Mouse (Mus musculus) C2C12 (cell line): ENCODE measurements around the gene Otog. TPM values are rescaled to one million over a fixed set of nuclear protein-coding genes. Genes with fewer than 3 reads are reported as not detected.

Experiments used
- H3K27me3 ChIP-seq: one replicate; pipeline ENCODE4 v1.6.1; 2011; ENCODE audit not compliant: control insufficient read depth, insufficient read depth, insufficient read length
- H3K36me3 ChIP-seq: one replicate; pipeline ENCODE4 v1.6.1; 2011; ENCODE audit not compliant: control insufficient read depth, insufficient read depth
- H3K4me3 ChIP-seq: one replicate; pipeline ENCODE4 v1.5.1; 2011; ENCODE audit warnings: mild to moderate bottlenecking, control low read depth; ENCODE audit not compliant: poor library complexity, insufficient read depth, severe bottlenecking
- H3K79me2 ChIP-seq: one replicate; pipeline ENCODE4 v1.6.1; 2011; ENCODE audit not compliant: control insufficient read depth, insufficient read depth
- H3K79me3 ChIP-seq: one replicate; pipeline ENCODE4 v1.6.1; 2011; ENCODE audit warnings: low read depth, control low read depth
- H3ac ChIP-seq: one replicate; pipeline ENCODE3; 2011; ENCODE audit warnings: low read depth; ENCODE audit not compliant: control insufficient read depth, insufficient read length
- CEBPB ChIP-seq: IDR thresholded peaks from one replicate; pipeline ENCODE4 v1.6.1; 2011; ENCODE audit warnings: low read depth, mild to moderate bottlenecking, control low read depth, moderate library complexity
- CTCF ChIP-seq: IDR thresholded peaks from one replicate; pipeline ENCODE4 v1.5.1; 2011; ENCODE audit not compliant: control insufficient read depth, insufficient read depth, insufficient read length
- FOSL1 ChIP-seq: IDR thresholded peaks from one replicate; pipeline ENCODE4 v1.8.0; 2011; ENCODE audit warnings: mild to moderate bottlenecking, low read length; ENCODE audit not compliant: poor library complexity, insufficient read depth, severe bottlenecking
- MAX ChIP-seq: IDR thresholded peaks from one replicate; pipeline ENCODE4 v1.6.1; 2011; ENCODE audit warnings: mild to moderate bottlenecking, control low read depth
- MYOD1 ChIP-seq: IDR thresholded peaks from one replicate; pipeline ENCODE4 v1.6.1; 2011; ENCODE audit warnings: low read depth; ENCODE audit not compliant: control insufficient read depth, insufficient read length
- MYOG ChIP-seq: IDR thresholded peaks from one replicate; pipeline ENCODE4 v1.6.1; 2011; ENCODE audit not compliant: control insufficient read depth, insufficient read length; ENCODE audit errors: extremely low read depth
- USF1 ChIP-seq: IDR thresholded peaks from one replicate; pipeline ENCODE4 v1.6.1; 2011; ENCODE audit warnings: low read depth, mild to moderate bottlenecking, control low read depth, moderate library complexity
- polyA plus RNA-seq: library from polyadenylated mRNA; unstranded; fragments of >200 nt; fragmentation: generic; extraction: Trizol; gene quantifications from one replicate; pipeline ENCODE4 v1.2.1, GENCODE M21; 2012; ENCODE audit warnings: missing spikeins

Otog gene
- polyA plus RNA-seq, 1 experiment: 0.04 TPM

- Histone ChIP-seq H3K4me3 (no peak overlapping the region), H3K27me3 (no peaks in the 10 kb centered on the region), H3K79me3 (no peaks in the 10 kb centered on the region), H3K36me3 (no peaks in the 10 kb centered on the region), H3K79me2 (no peaks in the 10 kb centered on the region), H3ac (no peak overlapping the region)
- no peak for TF ChIP-seq MYOD1
- no peak for TF ChIP-seq CTCF
- no peak for TF ChIP-seq CEBPB
These were observed 42.9 kb downstream of the Otog start for GRCm38 (mm10) chr7:46283681-46284080.

- Histone ChIP-seq H3K4me3 (no peak overlapping the region), H3K27me3 (no peaks in the 10 kb centered on the region), H3K36me3 (no peaks in the 10 kb centered on the region), H3K79me3 (no peaks in the 10 kb centered on the region), H3ac (no peak overlapping the region), H3K79me2 (no peaks in the 10 kb centered on the region)
- TF ChIP-seq USF1 (no peak), MYOG (no peak), MAX (no peak), CTCF (no peak), MYOD1 (no peak), FOSL1 (no peak), CEBPB (no peak)
These were observed 44.5 kb downstream of the Otog start for GRCm38 (mm10) chr7:46285161-46285839.

- Histone ChIP-seq H3K79me3 (no peaks in the 10 kb centered on the region), H3K36me3 (no peaks in the 10 kb centered on the region), H3ac (no peak overlapping the region), H3K4me3 (no peak overlapping the region), H3K27me3 (no peaks in the 10 kb centered on the region), H3K79me2 (no peaks in the 10 kb centered on the region)
- TF ChIP-seq CEBPB: no peak
- no peak for TF ChIP-seq MAX
- TF ChIP-seq MYOG: no peak
- no peak for TF ChIP-seq FOSL1
- no peak for TF ChIP-seq USF1
- no peak for TF ChIP-seq MYOD1
- TF ChIP-seq CTCF: no peak
These were observed 45.6 kb downstream of the Otog start for GRCm38 (mm10) chr7:46286391-46286790.

GRCm38 (mm10) chr7:46287051-46287450 lies 46.3 kb downstream of the Otog start:
- Histone ChIP-seq H3K27me3 (no peaks in the 10 kb centered on the region), H3K79me3 (no peaks in the 10 kb centered on the region), H3K4me3 (no peak overlapping the region), H3K79me2 (no peaks in the 10 kb centered on the region), H3ac (no peak overlapping the region), H3K36me3 (no peaks in the 10 kb centered on the region)
- TF ChIP-seq MYOG (no peak), FOSL1 (no peak), MAX (no peak), USF1 (no peak), CEBPB (no peak), MYOD1 (no peak), CTCF (no peak)

GRCm38 (mm10) chr7:46296330-46296729 lies 55.5 kb downstream of the Otog start:
- H3K4me3 ChIP-seq: no peak overlapping the region
- TF ChIP-seq MYOD1 (no peak), MAX (no peak), FOSL1 (no peak), CTCF (no peak), MYOG (no peak), CEBPB (no peak)

GRCm38 (mm10) chr7:46301031-46301632 lies 60.3 kb downstream of the Otog start:
- Histone ChIP-seq H3ac (no peak overlapping the region), H3K4me3 (no peak overlapping the region), H3K79me2 (no peaks in the 10 kb centered on the region), H3K36me3 (no peaks in the 10 kb centered on the region), H3K27me3 (no peaks in the 10 kb centered on the region), H3K79me3 (no peaks in the 10 kb centered on the region)
- TF ChIP-seq MYOG (no peak), CEBPB (no peak), MYOD1 (no peak), FOSL1 (no peak), USF1 (no peak), CTCF (no peak), MAX (no peak)

More at GRCm38 (mm10) chr7:46296330-46296729, 55.5 kb downstream of the Otog start:
- H3ac ChIP-seq: no peak overlapping the region
- H3K27me3 ChIP-seq: no peaks in the 10 kb centered on the region
- no peaks in the 10 kb centered on the region for H3K79me2 ChIP-seq
- no peaks in the 10 kb centered on the region for H3K36me3 ChIP-seq
- no peaks in the 10 kb centered on the region for H3K79me3 ChIP-seq
